Mouse (Mus musculus) forebrain, postnatal 0 days (tissue): ENCODE results near the gene Camta2. TPM values are rescaled to one million over a fixed set of nuclear protein-coding genes. Genes with fewer than 3 reads are reported as not detected.
A peak's percentile ranks its signal among the peaks of the same experiment; 100 is the strongest.

Experiments used
- ATAC-seq: fragments of 200-750 bp; cut with Nextera tagmentation; 2 replicates; pipeline ENCODE4 v1.8.0; 2017; ENCODE audit warnings: mild to moderate bottlenecking, moderate library complexity
- DNase-seq: peaks from one replicate; pipeline ENCODE4 v3.0.0-alpha.2; 2015
- H3K27ac ChIP-seq: fragments of 300-500 bp; sonication (generic); 2 replicates; pipeline ENCODE4 v1.5.1; 2014; ENCODE audit warnings: low read depth, mild to moderate bottlenecking, antibody characterized with exemption, low read length, moderate library complexity, mixed read lengths
- H3K27me3 ChIP-seq: fragments of 300-500 bp; sonication (generic); 2 replicates; pipeline ENCODE4 v1.6.1; 2014; ENCODE audit warnings: mild to moderate bottlenecking, low read length, mixed read lengths; ENCODE audit not compliant: insufficient read depth
- H3K36me3 ChIP-seq: fragments of 300-500 bp; sonication (generic); 2 replicates; pipeline ENCODE4 v1.6.1; 2014; ENCODE audit warnings: mild to moderate bottlenecking, moderate library complexity; ENCODE audit not compliant: insufficient read depth
- H3K4me1 ChIP-seq: fragments of 300-500 bp; sonication (generic); 2 replicates; pipeline ENCODE4 v1.6.1; 2014; ENCODE audit warnings: antibody characterized with exemption; ENCODE audit not compliant: insufficient read depth
- H3K4me2 ChIP-seq: fragments of 300-500 bp; sonication (generic); 2 replicates; pipeline ENCODE4 v1.6.1; 2014; ENCODE audit warnings: low read depth, mild to moderate bottlenecking, moderate library complexity
- H3K4me3 ChIP-seq: fragments of 300-500 bp; sonication (generic); 2 replicates; pipeline ENCODE4 v1.5.1; 2014; ENCODE audit warnings: low read depth, low read length, mixed read lengths
- H3K9ac ChIP-seq: fragments of 300-500 bp; sonication (generic); 2 replicates; pipeline ENCODE4 v1.6.1; 2014; ENCODE audit warnings: mild to moderate bottlenecking
- H3K9me3 ChIP-seq: fragments of 300-500 bp; sonication (generic); 2 replicates; pipeline ENCODE4 v1.6.1; 2016; ENCODE audit warnings: low read length
- CTCF ChIP-seq: sonication (generic); IDR thresholded peaks from 2 replicates; pipeline ENCODE4 v1.5.1; 2016; ENCODE audit warnings: antibody characterized with exemption, control low read depth, low read depth
- WGBS: fragments of 180-500 bp; shearing (Covaris S2); extraction: QIAGEN DNeasy Blood & Tissue Kit; methylation state at CpG from one replicate; pipeline ENCODE4 v1.1.7; 2014; 5-methylcytosine and 5-hydroxymethylcytosine counted together
- microRNA-seq, 2 experiments: library from miRNA; unstranded; fragments of <30 nt; microRNA quantifications; one replicate each; pipeline ENCODE4; 2016
- polyA plus RNA-seq: library from polyadenylated mRNA; unstranded; fragments of >200 nt; fragmentation: Nextera tagmentation; extraction: Ambion mirVana; gene quantifications from 2 replicates; pipeline ENCODE4 v1.2.1, GENCODE M21; 2015
- total RNA-seq: library from RNA; depleted of rRNA; stranded (reverse); fragments of >200 nt; gene quantifications from 2 replicates; pipeline ENCODE4 v1.2.3, GENCODE M21; 2014; rRNA removed

Gene Camta2
- total and polyA plus RNA-seq, 2 experiments from 2014 or later: 17.3 to 17.7 TPM

- no peak for DNase-seq
- Histone ChIP-seq H3K4me3 (no peak overlapping the region), H3K27ac (no peak overlapping the region), H3K9ac (no peak overlapping the region), H3K36me3 (no peaks in the 10 kb centered on the region), H3K4me1 (no peaks in the 10 kb centered on the region), H3K9me3 (no peaks in the 10 kb centered on the region), H3K27me3 (no peaks in the 10 kb centered on the region), H3K4me2 (no peak overlapping the region)
- TF ChIP-seq CTCF: no peak
- ATAC-seq: no peak
- WGBS: 79% methylated on average over 7 of the region's 7 CpGs
Measured at GRCm38 (mm10) chr11:70630129-70630528, 57.8 kb downstream of the Camta2 start.

GRCm38 (mm10) chr11:70629557-70629956 lies 58.3 kb downstream of the Camta2 start:
- DNase-seq: no peak
- no peak for ATAC-seq

GRCm38 (mm10) chr11:70628431-70628830 lies 59.5 kb downstream of the Camta2 start:
- TF ChIP-seq CTCF: no peak

More at GRCm38 (mm10) chr11:70629557-70629956, 58.3 kb downstream of the Camta2 start:
- Histone ChIP-seq H3K9ac (no peak overlapping the region), H3K4me2 (no peak overlapping the region), H3K4me1 (no peaks in the 10 kb centered on the region), H3K36me3 (no peaks in the 10 kb centered on the region), H3K27ac (no peak overlapping the region), H3K4me3 (no peak overlapping the region), H3K27me3 (no peaks in the 10 kb centered on the region), H3K9me3 (no peaks in the 10 kb centered on the region)
- 0 out of 2 replicates have a peak, but pooled peaks have one; percentile 23 for TF ChIP-seq CTCF
- WGBS: 49% methylated on average over 5 of the region's 5 CpGs

DNA sequence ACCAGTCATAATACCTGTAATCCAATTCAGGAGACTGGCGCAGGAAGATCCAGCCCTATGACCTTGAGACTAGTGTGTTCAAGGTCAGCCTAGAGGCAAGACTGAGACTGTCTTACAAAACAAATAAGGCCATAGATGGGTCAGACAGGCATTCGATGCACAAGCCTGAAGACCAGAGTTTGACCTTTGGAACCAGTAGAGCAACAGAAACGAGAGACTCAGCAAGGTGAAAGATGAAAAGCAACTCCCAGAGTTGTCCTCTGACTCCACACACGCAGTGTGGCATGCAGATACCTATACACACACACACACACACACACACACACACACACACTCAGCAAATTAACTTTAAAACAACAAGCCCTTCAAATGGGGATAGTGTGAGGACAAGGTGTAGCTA lies 61.0 kb downstream of the Camta2 start:
- no peak for TF ChIP-seq CTCF
- 73% methylated on average over 4 of the region's 4 CpGs for WGBS
- Histone ChIP-seq H3K4me2 (no peak overlapping the region), H3K4me1 (no peaks in the 10 kb centered on the region), H3K4me3 (no peak overlapping the region), H3K9me3 (no peaks in the 10 kb centered on the region), H3K9ac (no peak overlapping the region), H3K27ac (no peak overlapping the region), H3K27me3 (no peaks in the 10 kb centered on the region), H3K36me3 (no peaks in the 10 kb centered on the region)
- no peak for DNase-seq
- ATAC-seq: no peak

More at GRCm38 (mm10) chr11:70628431-70628830, 59.5 kb downstream of the Camta2 start:
- no peaks in the 10 kb centered on the region for H3K9me3 ChIP-seq
- H3K4me3 ChIP-seq: no peak overlapping the region
- H3K27ac ChIP-seq: no peak overlapping the region
- ATAC-seq (no peak), DNase-seq (no peak)
- H3K9ac ChIP-seq: no peak overlapping the region
- no peaks in the 10 kb centered on the region for H3K36me3 ChIP-seq
- H3K27me3 ChIP-seq: no peaks in the 10 kb centered on the region
- no peak overlapping the region for H3K4me2 ChIP-seq
- no peaks in the 10 kb centered on the region for H3K4me1 ChIP-seq
- 84% methylated on average over 2 of the region's 2 CpGs for WGBS

GRCm38 (mm10) chr11:70625473-70625872 lies 62.4 kb downstream of the Camta2 start:
- Histone ChIP-seq H3K4me1 (no peaks in the 10 kb centered on the region), H3K36me3 (no peaks in the 10 kb centered on the region), H3K27ac (no peak overlapping the region), H3K9me3 (no peaks in the 10 kb centered on the region), H3K9ac (no peak overlapping the region), H3K4me3 (no peak overlapping the region), H3K4me2 (no peak overlapping the region), H3K27me3 (no peaks in the 10 kb centered on the region)
- no peak for ATAC-seq
- peak; percentile 47 for DNase-seq
- WGBS: 44% methylated on average over 4 of the region's 4 CpGs
- peak; percentile 71 for TF ChIP-seq CTCF

DNA sequence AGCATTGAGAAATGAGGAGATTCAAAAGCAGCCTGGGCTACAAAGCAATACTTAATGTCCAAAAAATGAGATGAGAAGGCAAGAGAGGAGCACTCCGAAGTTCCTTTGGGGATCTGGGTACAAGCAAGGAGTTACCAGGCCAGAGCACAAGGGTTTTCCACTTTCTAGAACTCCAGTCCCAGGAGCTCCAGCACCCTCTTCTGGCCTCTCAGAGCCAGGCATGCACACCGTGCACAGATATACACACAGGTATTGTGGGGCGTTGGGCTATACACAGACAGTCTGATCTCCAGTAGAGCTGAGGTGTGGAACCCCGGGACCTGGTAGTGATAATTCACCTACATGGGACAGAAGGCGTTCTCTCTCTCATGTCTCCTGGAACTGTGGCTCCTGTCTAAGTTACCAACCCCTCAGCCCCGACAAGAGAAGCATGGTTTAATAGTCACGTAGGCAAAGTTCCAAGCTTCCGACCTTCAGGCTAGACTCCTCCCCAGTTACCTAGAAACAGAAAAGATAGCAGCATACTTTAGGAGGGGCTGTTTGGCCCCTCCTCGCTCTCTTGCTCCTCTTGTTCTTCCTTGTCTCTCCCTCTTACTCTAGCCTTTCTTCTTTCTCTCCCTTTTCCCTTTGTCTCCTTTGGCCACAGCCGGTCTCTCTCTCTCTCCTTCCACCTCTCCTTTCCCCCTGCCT lies 64.7 kb downstream of the Camta2 start:
- TF ChIP-seq CTCF: peak; percentile 37; the same call in 1 of the 2 replicates
- Histone ChIP-seq H3K4me3 (no peak overlapping the region), H3K4me2 (no peak overlapping the region), H3K9ac (no peak overlapping the region), H3K4me1 (no peaks in the 10 kb centered on the region), H3K27me3 (no peaks in the 10 kb centered on the region), H3K36me3 (no peaks in the 10 kb centered on the region), H3K27ac (no peak overlapping the region), H3K9me3 (no peaks in the 10 kb centered on the region)
- DNase-seq (no peak), ATAC-seq (no peak)
- 78% methylated on average over 10 of the region's 10 CpGs for WGBS

DNA sequence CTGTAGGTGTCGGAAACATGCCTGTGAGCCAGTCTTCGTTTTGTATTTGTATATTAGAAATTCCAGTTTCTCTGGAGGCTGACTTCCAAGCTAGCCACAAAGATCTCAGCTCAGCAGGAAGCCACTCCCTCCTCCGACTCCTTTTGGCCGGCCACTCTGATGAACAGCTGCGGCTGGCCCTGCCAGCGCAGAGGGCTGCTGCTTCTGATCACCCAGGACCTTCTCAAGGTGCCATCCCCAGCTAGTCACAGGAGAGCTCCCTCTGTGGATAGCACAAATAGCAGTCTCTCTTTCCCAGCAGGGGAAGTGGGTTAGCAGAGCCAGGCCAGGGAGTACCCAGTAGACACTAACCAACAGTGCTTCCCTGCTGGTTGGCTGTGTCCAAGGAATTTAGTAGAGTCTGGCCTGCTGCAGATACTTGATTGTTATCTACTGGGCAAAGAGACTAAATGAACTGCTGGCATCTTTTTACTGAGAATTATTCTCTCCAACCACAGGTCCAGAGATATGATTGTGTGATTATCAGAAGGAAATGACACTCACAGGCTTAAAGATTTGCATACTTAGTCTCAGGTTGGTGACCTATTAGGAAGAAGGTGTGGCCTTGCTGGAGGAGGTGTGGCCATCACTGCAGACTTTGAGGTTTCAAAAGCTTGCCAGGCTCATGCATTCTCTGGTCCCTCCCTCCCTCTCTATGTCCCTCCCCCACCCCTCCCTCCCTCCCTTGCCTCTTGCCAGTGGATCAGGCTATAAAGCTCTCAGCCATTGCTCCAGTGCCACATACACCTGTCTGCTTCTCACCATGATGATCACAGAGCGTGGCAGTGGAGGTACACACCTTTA lies 65.7 kb downstream of the Camta2 start:
- Histone ChIP-seq H3K4me2 (no peak overlapping the region), H3K9ac (no peak overlapping the region), H3K9me3 (no peaks in the 10 kb centered on the region), H3K27ac (no peak overlapping the region), H3K4me1 (no peaks in the 10 kb centered on the region), H3K27me3 (no peaks in the 10 kb centered on the region), H3K4me3 (no peak overlapping the region), H3K36me3 (no peaks in the 10 kb centered on the region)
- ATAC-seq (no peak), DNase-seq (no peak)
- 42% methylated on average over 7 of the region's 7 CpGs for WGBS
- TF ChIP-seq CTCF: no peak

Small RNA genes within 50 kb of the gene (microRNA-seq; reads per million reads assigned to microRNA genes)
- gene Mir6925: 0 to 0.24 reads per million in 2 experiments

Other genes starting within 250 kb of the Camta2 start
- 21.2 and 41.3 TPM in 2 replicates for gene Med11, start 236.2 kb downstream of the Camta2 start, total RNA-seq
- 35.3 and 35.6 TPM in 2 replicates for gene Med11, start 236.2 kb downstream of the Camta2 start, polyA plus RNA-seq
- gene Zmynd15, start 228.7 kb downstream of the Camta2 start, total RNA-seq: 0.54 and 1.1 TPM in 2 replicates
- gene Zmynd15, start 228.7 kb downstream of the Camta2 start, polyA plus RNA-seq: 0.24 and 0.84 TPM in 2 replicates
- 2.2 and 2.3 TPM in 2 replicates for gene Cxcl16, start 228.1 kb downstream of the Camta2 start, total RNA-seq
- 2.0 and 2.4 TPM in 2 replicates for gene Cxcl16, start 228.1 kb downstream of the Camta2 start, polyA plus RNA-seq
- 2.8 and 6.3 TPM in 2 replicates for gene Tm4sf5, start 182.9 kb downstream of the Camta2 start, total RNA-seq
- gene Tm4sf5, start 182.9 kb downstream of the Camta2 start, polyA plus RNA-seq: 7.5 and 11.6 TPM in 2 replicates
- not detected in 2 replicates for gene Vmo1, start 173.5 kb downstream of the Camta2 start, total RNA-seq
- 0.24 TPM in 1 of 2 replicates, not detected in the other for gene Vmo1, start 173.5 kb downstream of the Camta2 start, polyA plus RNA-seq
- gene Gltpd2, start 168.9 kb downstream of the Camta2 start, total RNA-seq: not detected in 2 replicates
- 0.18 and 0.25 TPM in 2 replicates for gene Gltpd2, start 168.9 kb downstream of the Camta2 start, polyA plus RNA-seq
- 428 and 451 TPM in 2 replicates for gene Psmb6, start 162.7 kb downstream of the Camta2 start, total RNA-seq
- 820 and 1,026 TPM in 2 replicates for gene Psmb6, start 162.7 kb downstream of the Camta2 start, polyA plus RNA-seq
- gene Gm40193, start 155.2 kb downstream of the Camta2 start, total RNA-seq: not detected in 2 replicates
- not detected in 2 replicates for gene Gm40193, start 155.2 kb downstream of the Camta2 start, polyA plus RNA-seq
- 33.7 and 40.5 TPM in 2 replicates for gene Pld2, start 148.0 kb downstream of the Camta2 start, total RNA-seq
- 8.4 and 11.6 TPM in 2 replicates for gene Pld2, start 148.0 kb downstream of the Camta2 start, polyA plus RNA-seq
- 63.5 and 81.2 TPM in 2 replicates for gene Mink1, start 125.2 kb downstream of the Camta2 start, total RNA-seq
- gene Mink1, start 125.2 kb downstream of the Camta2 start, polyA plus RNA-seq: 9.5 and 15.0 TPM in 2 replicates
- gene 4930544D05Rik, start 72.3 kb downstream of the Camta2 start, total RNA-seq: 0.31 and 0.48 TPM in 2 replicates
- gene 4930544D05Rik, start 72.3 kb downstream of the Camta2 start, polyA plus RNA-seq: not detected in 2 replicates
- gene Chrne, start 68.9 kb downstream of the Camta2 start, total RNA-seq: 0.92 TPM in 1 of 2 replicates, not detected in the other
- gene Chrne, start 68.9 kb downstream of the Camta2 start, polyA plus RNA-seq: 0.58 and 1.0 TPM in 2 replicates
- gene Gp1ba, start 49.0 kb downstream of the Camta2 start, total RNA-seq: 0.10 TPM in 1 of 2 replicates, not detected in the other
- 0.08 and 0.18 TPM in 2 replicates for gene Gp1ba, start 49.0 kb downstream of the Camta2 start, polyA plus RNA-seq
- 63.2 and 76.4 TPM in 2 replicates for gene Rnf167, start 40.9 kb downstream of the Camta2 start, total RNA-seq
- gene Rnf167, start 40.9 kb downstream of the Camta2 start, polyA plus RNA-seq: 102 and 109 TPM in 2 replicates
- gene Slc25a11, start 40.6 kb downstream of the Camta2 start, total RNA-seq: 133 and 134 TPM in 2 replicates
- gene Slc25a11, start 40.6 kb downstream of the Camta2 start, polyA plus RNA-seq: 151 and 160 TPM in 2 replicates
- gene Pfn1, start 33.5 kb downstream of the Camta2 start, total RNA-seq: 386 and 408 TPM in 2 replicates
- 687 and 843 TPM in 2 replicates for gene Pfn1, start 33.5 kb downstream of the Camta2 start, polyA plus RNA-seq
- 7.4 and 14.6 TPM in 2 replicates for gene Eno3, start 30.9 kb downstream of the Camta2 start, total RNA-seq
- 4.3 and 5.5 TPM in 2 replicates for gene Eno3, start 30.9 kb downstream of the Camta2 start, polyA plus RNA-seq
- 49.2 and 57.1 TPM in 2 replicates for gene Spag7, start 18.7 kb downstream of the Camta2 start, total RNA-seq
- gene Spag7, start 18.7 kb downstream of the Camta2 start, polyA plus RNA-seq: 56.6 and 116 TPM in 2 replicates
- gene Inca1, start 12.1 kb upstream of the Camta2 start, total RNA-seq: 0.62 and 0.69 TPM in 2 replicates
- gene Inca1, start 12.1 kb upstream of the Camta2 start, polyA plus RNA-seq: 1.5 and 2.1 TPM in 2 replicates
- 16.8 and 25.9 TPM in 2 replicates for gene Kif1c, start 12.4 kb upstream of the Camta2 start, total RNA-seq
- gene Kif1c, start 12.4 kb upstream of the Camta2 start, polyA plus RNA-seq: 1.1 and 1.2 TPM in 2 replicates
- 13.4 and 14.8 TPM in 2 replicates for gene Zfp3, start 76.1 kb upstream of the Camta2 start, total RNA-seq
- gene Zfp3, start 76.1 kb upstream of the Camta2 start, polyA plus RNA-seq: 13.5 and 15.1 TPM in 2 replicates
- gene Scimp, start 124.5 kb upstream of the Camta2 start, total RNA-seq: not detected in 2 replicates
- gene Scimp, start 124.5 kb upstream of the Camta2 start, polyA plus RNA-seq: 0.15 TPM in 1 of 2 replicates, not detected in the other
- 107 and 109 TPM in 2 replicates for gene Rabep1, start 156.7 kb upstream of the Camta2 start, total RNA-seq
- gene Rabep1, start 156.7 kb upstream of the Camta2 start, polyA plus RNA-seq: 81.5 and 103 TPM in 2 replicates